Mouse (Mus musculus) liver, embryonic 16.5 days (tissue): ENCODE measurements around the gene Acsl1. TPM values are rescaled to one million over a fixed set of nuclear protein-coding genes. Genes with fewer than 3 reads are reported as not detected.

Source experiments
- ATAC-seq: fragments of 200-750 bp; cut with Nextera tagmentation; 2 replicates; pipeline ENCODE4 v1.8.0; 2017; ENCODE audit warnings: low read depth, mild to moderate bottlenecking, moderate number of reproducible peaks, moderate library complexity
- H3K27ac ChIP-seq: fragments of 300-500 bp; sonication (generic); 2 replicates; pipeline ENCODE4 v1.5.1; 2014; ENCODE audit warnings: mild to moderate bottlenecking, low read length
- H3K27me3 ChIP-seq: fragments of 300-500 bp; sonication (generic); 2 replicates; pipeline ENCODE4 v1.6.1; 2014; ENCODE audit warnings: low read depth, low read length, mixed read lengths; ENCODE audit not compliant: control insufficient read depth, insufficient read depth
- H3K36me3 ChIP-seq: fragments of 300-500 bp; sonication (generic); 2 replicates; pipeline ENCODE4 v1.6.1; 2014; ENCODE audit warnings: mild to moderate bottlenecking; ENCODE audit not compliant: control insufficient read depth, insufficient read depth
- H3K4me1 ChIP-seq: fragments of 300-500 bp; sonication (generic); 2 replicates; pipeline ENCODE4 v1.6.1; 2014; ENCODE audit warnings: low read depth, low read length, mixed read lengths; ENCODE audit not compliant: control insufficient read depth
- H3K4me2 ChIP-seq: fragments of 300-500 bp; sonication (generic); 2 replicates; pipeline ENCODE4 v1.6.1; 2014; ENCODE audit warnings: low read depth, low read length, mixed read lengths
- H3K4me3 ChIP-seq: fragments of 300-500 bp; sonication (generic); 2 replicates; pipeline ENCODE4 v1.5.1; 2014; ENCODE audit warnings: low read depth, mild to moderate bottlenecking, low read length
- H3K9ac ChIP-seq: fragments of 300-500 bp; sonication (generic); 2 replicates; pipeline ENCODE4 v1.6.1; 2014; ENCODE audit warnings: low read depth, low read length
- H3K9me3 ChIP-seq: fragments of 300-500 bp; sonication (generic); replicated peaks from 2 replicates; pipeline ENCODE4 v1.6.1; 2016; ENCODE audit warnings: low read length; ENCODE audit not compliant: control insufficient read depth
- WGBS: fragments of 180-500 bp; shearing (Covaris S2); extraction: QIAGEN DNeasy Blood & Tissue Kit; methylation state at CpG from one replicate; pipeline ENCODE4 v1.1.7; 2014; ENCODE audit not compliant: insufficient replicate concordance; 5-methylcytosine and 5-hydroxymethylcytosine counted together
- polyA plus RNA-seq: library from polyadenylated mRNA; unstranded; fragments of >200 nt; fragmentation: Nextera tagmentation; extraction: Ambion mirVana; gene quantifications from 2 replicates; pipeline ENCODE4 v1.2.1, GENCODE M21; 2015

Gene Acsl1
- polyA plus RNA-seq: 139 and 168 TPM in 2 replicates

DNA sequence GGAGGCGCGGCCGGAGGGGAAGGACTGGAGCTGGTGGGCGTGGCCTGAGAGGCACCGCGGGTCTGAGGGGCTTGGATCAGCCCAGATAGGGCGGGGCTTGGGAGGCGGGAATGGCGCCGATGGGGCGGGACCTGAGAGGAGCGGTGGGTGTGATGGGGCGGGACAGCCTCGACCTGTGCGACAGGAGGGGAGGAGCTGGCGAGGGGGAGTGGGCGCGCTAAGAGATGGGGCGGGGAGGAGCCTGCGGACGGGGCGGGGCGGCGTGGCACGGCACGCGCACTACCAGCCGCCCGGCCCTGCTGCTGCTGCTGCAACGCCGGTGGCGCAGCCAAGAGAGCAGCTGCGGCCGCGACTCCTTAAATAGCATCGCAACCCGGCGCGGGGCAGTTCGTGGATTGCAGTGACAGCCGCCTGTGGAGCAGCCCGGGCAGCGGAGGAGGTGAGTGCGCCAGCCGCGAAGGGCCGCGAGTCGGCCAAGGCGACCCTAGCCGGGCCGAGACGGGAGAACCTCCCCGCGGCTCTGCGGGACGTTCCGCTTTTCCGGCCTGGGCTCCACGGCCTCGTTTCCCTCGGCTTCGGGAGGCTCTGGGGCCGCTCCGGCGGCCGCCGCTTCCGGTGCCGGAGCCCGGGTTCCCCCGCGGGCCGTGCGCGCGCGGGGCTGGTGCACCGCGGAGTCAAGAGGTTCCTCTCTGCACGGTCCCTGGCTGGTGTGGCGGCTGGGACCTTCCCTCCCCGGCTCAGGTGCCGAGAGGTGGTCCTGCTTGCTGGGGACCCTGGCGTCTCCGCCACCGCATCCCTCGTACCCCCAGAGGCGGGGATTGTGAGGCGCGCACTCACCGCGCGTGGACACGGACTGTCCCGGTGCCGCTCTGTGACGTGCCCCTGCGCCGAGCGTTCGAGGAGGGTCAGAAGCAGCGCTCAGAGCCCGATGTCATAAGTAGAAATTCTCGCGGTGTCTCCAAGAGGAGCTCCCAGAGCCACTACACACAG is at the start of gene Acsl1:
Acsl1 (plus strand) TSS at position 246 of the 990 bp plus-strand sequence.
- under 1% methylated on average over 101 of the region's 106 CpGs for WGBS

GRCm38 (mm10) chr8:46421515-46421914 is 49.3 kb upstream of the Acsl1 start:
- no peak overlapping the region for H3K4me2 ChIP-seq
- H3K9ac ChIP-seq: no peak overlapping the region
- no peak overlapping the region for H3K27ac ChIP-seq
- WGBS: 43% methylated on average over 6 of the region's 6 CpGs
- no peaks in the 10 kb centered on the region for H3K27me3 ChIP-seq
- H3K9me3 ChIP-seq: no peaks in the 10 kb centered on the region
- H3K4me1 ChIP-seq: no peaks in the 10 kb centered on the region
- no peak overlapping the region for H3K4me3 ChIP-seq
- H3K36me3 ChIP-seq: no peaks in the 10 kb centered on the region
- ATAC-seq: no peak

More for the DNA sequence above, at the start of gene Acsl1:
- ATAC-seq: peak; percentile 91
- H3K4me1 ChIP-seq: peaks cover 42% of the 10 kb centered on the region
- peak within 1 kb of the TSS; percentile 90 for H3K4me2 ChIP-seq
- peak within 1 kb of the TSS; percentile 98 for H3K9ac ChIP-seq
- peak within 1 kb of the TSS; percentile 91 for H3K27ac ChIP-seq
- no peaks in the 10 kb centered on the region for H3K36me3 ChIP-seq
- no peaks in the 10 kb centered on the region for H3K27me3 ChIP-seq
- H3K4me3 ChIP-seq: peak within 1 kb of the TSS; percentile 98
- H3K9me3 ChIP-seq: no peaks in the 10 kb centered on the region

DNA sequence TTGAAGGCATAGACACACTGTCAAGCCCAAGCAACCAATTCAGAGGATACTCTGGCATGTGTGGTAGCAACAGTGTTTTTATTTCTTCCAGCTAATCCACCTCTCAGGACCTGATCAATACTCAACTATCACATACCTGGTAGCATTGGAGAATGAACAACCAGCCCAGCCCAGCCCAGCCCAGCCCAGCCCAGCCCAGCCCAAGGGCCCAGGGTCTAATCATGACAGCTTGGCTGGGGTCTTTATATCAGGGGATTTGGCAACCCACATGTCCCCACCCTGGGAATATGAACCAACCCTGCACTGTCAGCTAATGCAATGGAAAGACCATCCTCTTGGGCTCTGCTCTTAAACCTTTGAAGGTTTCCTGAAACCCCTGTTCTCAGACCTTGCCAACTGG is 42.9 kb upstream of the Acsl1 start:
- Histone ChIP-seq H3K36me3 (no peaks in the 10 kb centered on the region), H3K9ac (no peak overlapping the region), H3K4me2 (no peak overlapping the region), H3K9me3 (no peaks in the 10 kb centered on the region), H3K4me1 (no peaks in the 10 kb centered on the region), H3K27ac (no peak overlapping the region), H3K27me3 (no peaks in the 10 kb centered on the region), H3K4me3 (no peak overlapping the region)
- no peak for ATAC-seq

DNA sequence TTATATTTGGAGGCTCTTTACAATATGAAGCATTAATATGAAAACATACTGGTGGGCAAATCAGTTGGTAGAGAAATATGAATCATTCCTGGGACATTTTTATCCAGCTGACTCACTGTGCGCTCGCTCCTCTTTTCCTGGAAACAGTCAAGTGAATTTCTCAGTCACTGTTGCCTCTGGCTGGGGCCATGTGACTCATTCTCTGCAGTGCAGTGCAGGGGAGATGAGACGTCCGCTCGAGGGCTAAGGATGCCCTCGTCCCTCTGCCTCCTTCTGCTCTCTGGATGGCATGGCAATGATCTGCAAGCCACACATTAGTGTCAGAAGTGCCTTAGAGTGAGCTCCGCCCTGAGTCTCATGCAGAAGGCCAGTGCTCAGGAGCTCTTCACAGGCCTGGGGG is 41.0 kb upstream of the Acsl1 start:
- Histone ChIP-seq H3K9ac (no peak overlapping the region), H3K36me3 (no peaks in the 10 kb centered on the region), H3K9me3 (no peaks in the 10 kb centered on the region), H3K4me2 (no peak overlapping the region), H3K27ac (no peak overlapping the region), H3K27me3 (no peaks in the 10 kb centered on the region), H3K4me1 (no peaks in the 10 kb centered on the region), H3K4me3 (no peak overlapping the region)
- ATAC-seq: no peak
- 53% methylated on average over 7 of the region's 7 CpGs for WGBS

- Histone ChIP-seq H3K9ac (no peak overlapping the region), H3K27me3 (no peaks in the 10 kb centered on the region), H3K4me2 (no peak overlapping the region), H3K36me3 (no peaks in the 10 kb centered on the region), H3K4me1 (no peaks in the 10 kb centered on the region), H3K4me3 (no peak overlapping the region), H3K27ac (no peak overlapping the region), H3K9me3 (no peaks in the 10 kb centered on the region)
- ATAC-seq: no peak
- WGBS: 73% methylated on average over 4 of the region's 4 CpGs
These were observed 38.9 kb upstream of the Acsl1 start for GRCm38 (mm10) chr8:46431921-46432320.

GRCm38 (mm10) chr8:46432581-46432980 is 38.3 kb upstream of the Acsl1 start:
- no peaks in the 10 kb centered on the region for H3K4me1 ChIP-seq
- no peak overlapping the region for H3K4me3 ChIP-seq
- H3K9me3 ChIP-seq: no peaks in the 10 kb centered on the region
- H3K4me2 ChIP-seq: no peak overlapping the region
- H3K27me3 ChIP-seq: no peaks in the 10 kb centered on the region
- no peak overlapping the region for H3K27ac ChIP-seq
- ATAC-seq: peak; percentile 50; the same call in 1 of the 2 replicates
- WGBS: 52% methylated on average over 3 of the region's 3 CpGs
- H3K36me3 ChIP-seq: no peaks in the 10 kb centered on the region
- H3K9ac ChIP-seq: no peak overlapping the region

DNA sequence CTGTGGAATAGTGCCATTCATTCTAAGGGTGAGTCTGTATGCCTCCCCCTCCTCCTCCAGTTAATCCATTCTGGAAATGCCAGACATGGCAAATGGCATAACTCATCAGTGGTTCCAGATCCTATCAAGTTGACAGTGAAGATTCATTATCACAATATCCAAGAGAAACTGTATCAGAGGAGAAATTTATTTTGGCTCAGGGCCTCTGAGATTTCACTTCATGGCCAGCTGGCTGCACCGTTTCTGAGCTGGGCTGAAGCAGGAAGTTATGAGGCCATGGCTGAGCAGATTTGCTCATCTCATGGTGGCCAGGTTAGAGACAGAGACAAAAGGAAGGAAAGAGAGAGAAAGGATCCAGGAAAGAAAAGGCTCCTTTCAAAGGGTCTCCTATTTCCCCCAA is 37.2 kb upstream of the Acsl1 start:
- ATAC-seq: no peak
- H3K4me2 ChIP-seq: no peak overlapping the region
- H3K27me3 ChIP-seq: no peaks in the 10 kb centered on the region
- 35% methylated on average over 1 of the region's 1 CpGs for WGBS
- H3K27ac ChIP-seq: no peak overlapping the region
- H3K9me3 ChIP-seq: no peaks in the 10 kb centered on the region
- H3K9ac ChIP-seq: no peak overlapping the region
- H3K4me3 ChIP-seq: no peak overlapping the region
- no peaks in the 10 kb centered on the region for H3K36me3 ChIP-seq
- no peaks in the 10 kb centered on the region for H3K4me1 ChIP-seq

GRCm38 (mm10) chr8:46438491-46438890 is 32.3 kb upstream of the Acsl1 start:
- Histone ChIP-seq H3K9ac (no peak overlapping the region), H3K36me3 (no peaks in the 10 kb centered on the region), H3K9me3 (no peaks in the 10 kb centered on the region), H3K4me3 (no peak overlapping the region), H3K27ac (no peak overlapping the region), H3K4me1 (no peaks in the 10 kb centered on the region), H3K27me3 (no peaks in the 10 kb centered on the region), H3K4me2 (no peak overlapping the region)
- 64% methylated on average over 10 of the region's 10 CpGs for WGBS
- ATAC-seq: no peak
